Mouse (Mus musculus): ENCODE measurements around the gene Inka1. TPM values are rescaled to one million over a fixed set of nuclear protein-coding genes. Genes with fewer than 3 reads are reported as not detected.

The Inka1 gene
- total RNA-seq, 2 experiments from 2014 or later, result 18.6 to 18.7 TPM

DNA sequence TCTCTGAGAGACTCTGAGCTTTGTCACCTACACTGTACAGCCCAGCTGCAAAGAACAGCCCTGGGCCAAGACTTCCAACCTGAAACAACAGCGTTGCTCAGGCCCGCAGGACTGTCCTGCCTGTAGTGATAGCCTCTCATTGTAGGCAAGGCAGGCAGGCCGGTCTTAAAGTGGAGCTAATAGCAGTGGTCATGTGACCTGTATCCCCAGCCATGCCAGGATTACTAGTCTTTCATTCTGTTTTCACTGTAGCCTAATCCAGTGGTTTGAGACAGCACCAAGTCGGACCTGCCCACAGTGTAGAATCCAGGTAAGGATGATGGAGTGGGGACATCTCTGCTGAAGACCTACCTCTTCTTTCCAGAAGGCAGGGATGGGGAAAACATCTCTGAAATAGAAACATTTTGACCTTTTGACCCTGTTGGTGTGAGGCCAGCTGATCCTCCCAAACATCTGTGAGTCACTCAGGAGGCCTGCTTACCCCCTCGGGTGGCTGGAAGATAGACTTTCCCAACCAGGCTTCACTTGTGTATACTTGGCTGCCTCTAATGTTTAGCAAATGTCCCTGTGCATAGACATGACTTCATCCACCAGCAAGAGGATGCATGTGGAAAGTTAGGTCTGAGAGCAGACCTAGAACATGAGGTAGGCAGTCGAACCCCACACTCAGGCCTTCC lies 29.9 kb downstream of the Inka1 start:
- no peak for DNase-seq

GRCm38 (mm10) chr9:107950460-107951355 lies 35.0 kb downstream of the Inka1 start:
- peak; percentile 95 for DNase-seq

DNA sequence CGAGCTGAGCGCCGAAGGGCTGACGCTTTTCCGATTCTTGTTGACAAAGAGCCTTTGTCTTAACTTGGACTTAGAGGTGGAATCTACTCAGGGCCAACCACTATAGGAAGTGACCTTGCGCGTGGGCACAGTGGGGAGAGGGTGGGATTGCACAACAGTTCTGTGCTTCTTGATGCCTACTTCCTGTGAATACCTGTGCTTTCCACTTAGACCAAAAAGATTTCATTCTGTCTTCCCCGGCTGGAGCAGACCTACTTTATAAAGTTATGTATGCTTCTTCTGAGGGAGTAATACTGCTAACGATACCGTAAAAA lies 35.8 kb downstream of the Inka1 start, which contains the start of gene Traip:
Gene Traip, plus strand, starts transcription at position 215 of the 314 bp plus-strand sequence.
- no peak for DNase-seq

DNA sequence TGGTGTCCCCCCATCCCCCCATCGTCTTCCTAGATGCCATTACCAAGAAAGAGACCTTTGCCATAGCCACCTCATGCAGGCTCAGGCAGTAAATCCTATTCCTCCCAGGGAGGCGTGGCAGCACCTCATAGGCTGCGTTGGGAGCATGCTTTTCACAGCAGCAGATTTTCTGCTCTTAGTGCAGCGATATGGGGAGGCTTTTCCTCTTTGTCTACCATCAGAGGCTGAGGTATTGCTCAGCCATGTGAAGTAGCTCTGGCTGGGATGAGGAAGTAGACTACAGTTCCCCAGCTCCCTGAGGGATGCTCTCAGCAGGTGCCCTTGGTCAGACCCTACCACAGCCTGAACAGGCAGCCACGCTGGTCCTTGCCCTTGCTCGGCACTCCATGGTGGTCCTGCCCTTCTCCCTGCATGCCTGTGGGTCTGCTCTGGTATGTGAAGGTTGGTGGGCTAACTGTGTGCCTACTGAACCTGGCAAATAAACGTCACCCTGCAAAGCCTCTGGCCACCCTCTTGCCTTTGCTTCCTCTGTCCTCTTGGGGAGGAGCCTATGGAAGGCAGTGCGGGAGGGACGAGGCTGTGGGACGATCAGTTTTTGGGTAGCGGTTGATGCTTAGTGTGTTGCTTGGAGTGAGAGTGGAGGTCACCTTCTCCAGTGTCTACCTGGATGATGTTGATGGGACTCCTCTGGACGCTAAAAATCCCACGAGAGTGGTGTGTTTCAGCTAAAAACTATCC lies 36.3 kb downstream of the Inka1 start:
- no peak for DNase-seq

- no peak for DNase-seq
Measured at GRCm38 (mm10) chr9:107947241-107948194, 38.2 kb downstream of the Inka1 start.

GRCm38 (mm10) chr9:107936831-107937230 lies 48.8 kb downstream of the Inka1 start:
- DNase-seq, result no peak

DNA sequence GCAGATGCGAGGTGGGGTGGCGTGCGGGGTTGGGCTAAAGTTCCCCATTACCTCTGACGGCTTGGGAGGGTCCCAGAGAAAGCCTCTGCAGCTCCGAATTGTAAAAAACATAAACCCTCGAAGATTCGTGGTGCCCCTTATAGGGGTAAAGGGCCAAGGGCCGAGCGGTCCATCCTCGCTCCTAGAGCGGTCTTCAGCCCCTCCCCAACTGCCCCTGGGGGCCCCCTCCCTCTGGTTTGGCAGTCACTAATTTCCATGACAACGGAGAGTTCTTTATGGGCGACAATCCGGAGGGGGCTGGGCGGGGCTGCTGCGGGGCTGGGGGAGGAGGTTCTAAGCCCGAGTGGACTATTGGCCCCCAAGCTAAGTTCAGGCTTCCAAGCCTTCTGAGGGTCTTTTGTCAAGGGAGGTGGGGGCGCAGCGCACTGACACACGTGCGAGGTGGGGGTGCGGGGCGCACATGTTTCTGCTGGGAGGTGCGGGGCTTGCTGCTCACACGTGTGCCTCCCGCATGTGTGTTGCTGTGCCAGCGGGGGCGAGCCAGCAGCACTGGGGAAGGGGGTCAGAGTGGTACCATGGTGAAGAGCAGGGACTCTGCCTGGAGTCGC lies 49.4 kb downstream of the Inka1 start:
- DNase-seq, result no peak

GRCm38 (mm10) chr9:107935790-107936214 lies 49.9 kb downstream of the Inka1 start:
- DNase-seq, result peak; percentile 49

- no peak for DNase-seq
Measured at GRCm38 (mm10) chr9:107935374-107935773, 50.3 kb downstream of the Inka1 start, which contains the start of gene Camkv. Gene Camkv, plus strand, starts transcription at chr9:107935674.

Other genes starting within 250 kb of the Inka1 start
- gene Rbm5, start 214.9 kb downstream of the Inka1 start, total RNA-seq (2021), result 100 to 1,000 TPM in 1 of 2 experiments, 10 to 100 TPM in 1; 97.7 to 131 TPM
- gene Rbm6, start 112.6 kb downstream of the Inka1 start, total RNA-seq (2021), result 10 to 100 TPM; 35.9 to 56.7 TPM
- gene Mon1a, start 97.7 kb downstream of the Inka1 start, total RNA-seq (2021), result 10 to 100 TPM; 11.1 to 13.1 TPM
- gene Mst1r, start 79.0 kb downstream of the Inka1 start, total RNA-seq (2021), result 1 to 10 TPM; 5.6 to 8.5 TPM
- gene Actl11, start 57.4 kb downstream of the Inka1 start, total RNA-seq (2021), result not detected
- 1 to 10 TPM; 1.6 to 2.7 TPM for gene Camkv, start 50.2 kb downstream of the Inka1 start, total RNA-seq (2021)
- gene Traip, start 35.7 kb downstream of the Inka1 start, total RNA-seq (2021), result 1 to 10 TPM; 5.1 to 7.4 TPM
- gene Uba7, start 10.4 kb downstream of the Inka1 start, total RNA-seq (2021), result 10 to 100 TPM; 19.0 to 22.5 TPM
- under 1 TPM; 0.48 to 0.85 TPM for gene Gm20661, start 2.8 kb downstream of the Inka1 start, total RNA-seq (2021)
- gene Cdhr4, start 6.6 kb upstream of the Inka1 start, total RNA-seq (2021), result 1 to 10 TPM; 1.7 to 2.6 TPM
- 1 to 10 TPM; 1.1 to 1.6 TPM for gene Gm20662, start 10.5 kb upstream of the Inka1 start, total RNA-seq (2021)
- gene Ip6k1, start 16.6 kb upstream of the Inka1 start, total RNA-seq (2021), result 10 to 100 TPM; 88.7 to 97.3 TPM
- 10 to 100 TPM; 18.5 to 21.0 TPM for gene Gmppb, start 63.4 kb upstream of the Inka1 start, total RNA-seq (2021)
- 1 to 10 TPM; 2.7 to 3.4 TPM for gene Amigo3, start 67.3 kb upstream of the Inka1 start, total RNA-seq (2021)
- 10 to 100 TPM; 12.8 to 28.1 TPM for gene Mst1, start 94.6 kb upstream of the Inka1 start, total RNA-seq (2021)
- gene Rnf123, start 97.5 kb upstream of the Inka1 start, total RNA-seq (2021), result 10 to 100 TPM; 54.3 to 71.9 TPM
- 10 to 100 TPM; 72.2 to 81.8 TPM for gene Apeh, start 108.7 kb upstream of the Inka1 start, total RNA-seq (2021)
- gene Bsn, start 204.5 kb upstream of the Inka1 start, total RNA-seq (2021), result 1 to 10 TPM; 1.7 to 2.7 TPM